Mouse (Mus musculus): ENCODE measurements at regions not wholly inside any gene's neighbourhood (a gene's known extent, or its start where the extent isn't known, plus 50 kb on each side); places are given as distances from the start of the nearest gene placed in this dataset.
A peak's percentile ranks its signal among the peaks of the same experiment; 100 is the strongest.

DNA sequence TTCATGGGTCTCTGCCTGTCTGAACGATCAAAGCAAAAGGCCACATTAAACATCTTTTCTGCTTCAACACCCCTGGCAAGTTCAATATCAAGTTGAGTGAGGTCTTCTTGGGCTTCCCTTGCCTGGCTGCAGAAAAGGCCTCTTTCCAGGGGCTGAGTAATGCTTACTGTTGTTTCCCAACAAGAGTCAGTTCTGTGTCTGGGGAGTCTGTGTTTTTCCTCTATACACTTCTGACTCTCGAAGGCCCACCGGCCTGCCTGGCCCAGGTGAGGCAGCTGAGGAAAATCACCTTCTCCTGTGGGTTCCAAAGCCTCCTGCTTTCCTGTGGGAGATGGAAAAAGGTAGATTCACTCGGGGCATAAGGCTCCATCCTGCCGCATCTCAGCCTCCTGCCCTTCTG, 111.7 kb upstream of the Lpp start:
- no peak for ATAC-seq (replicated peaks in 1 of 2; ENCODE audit: insufficient read depth in 1 of 2, low FRiP score in 2 of 2, low TSS enrichment in 1 of 2, low read depth in 1 of 2, poor library complexity in 2 of 2, severe bottlenecking in 2 of 2)

DNA sequence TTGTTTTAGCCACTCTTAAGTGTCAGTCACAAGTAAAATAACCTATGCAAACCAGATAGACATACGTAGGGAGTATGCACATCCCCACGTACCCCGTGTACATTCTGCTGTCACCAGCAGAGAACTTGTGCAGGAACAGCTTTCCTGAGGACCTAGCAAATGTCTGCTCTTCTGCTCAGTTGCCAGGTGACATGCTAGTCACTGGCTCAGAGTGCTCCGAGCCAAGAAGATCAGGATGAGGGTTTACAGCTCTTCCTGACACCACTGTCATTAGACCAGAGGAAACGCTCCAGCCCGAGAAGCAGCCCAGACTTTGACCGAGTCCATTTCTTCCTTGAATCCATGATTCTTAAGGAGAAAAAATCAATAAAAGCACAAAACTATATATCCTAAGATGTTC, 115.5 kb upstream of the Lpp start:
- no peak for ATAC-seq (replicated peaks in 1 of 2; ENCODE audit: insufficient read depth in 1 of 2, low FRiP score in 2 of 2, low TSS enrichment in 1 of 2, low read depth in 1 of 2, poor library complexity in 2 of 2, severe bottlenecking in 2 of 2)

DNA sequence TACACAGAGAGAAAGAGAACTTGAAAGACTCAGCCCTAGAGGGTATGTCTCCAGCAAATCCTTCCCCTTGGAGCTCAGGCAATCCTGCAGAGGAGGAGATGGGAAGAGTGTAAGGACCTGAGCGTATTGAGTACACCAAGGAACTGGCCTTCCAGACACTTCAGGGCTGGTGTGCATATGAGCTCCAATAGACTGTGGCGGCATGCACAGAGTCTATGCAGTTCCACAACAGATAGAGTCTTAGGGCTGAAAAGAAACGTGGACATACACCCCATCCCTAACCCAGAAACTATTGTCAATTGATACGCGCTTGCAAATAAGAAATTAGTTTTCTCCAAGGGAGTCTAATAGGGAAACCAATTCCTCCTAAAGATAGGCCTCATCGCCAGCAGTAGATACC, 130.6 kb upstream of the Lpp start:
- no peak for ATAC-seq (replicated peaks in 1 of 2; ENCODE audit: insufficient read depth in 1 of 2, low FRiP score in 2 of 2, low TSS enrichment in 1 of 2, low read depth in 1 of 2, poor library complexity in 2 of 2, severe bottlenecking in 2 of 2)

DNA sequence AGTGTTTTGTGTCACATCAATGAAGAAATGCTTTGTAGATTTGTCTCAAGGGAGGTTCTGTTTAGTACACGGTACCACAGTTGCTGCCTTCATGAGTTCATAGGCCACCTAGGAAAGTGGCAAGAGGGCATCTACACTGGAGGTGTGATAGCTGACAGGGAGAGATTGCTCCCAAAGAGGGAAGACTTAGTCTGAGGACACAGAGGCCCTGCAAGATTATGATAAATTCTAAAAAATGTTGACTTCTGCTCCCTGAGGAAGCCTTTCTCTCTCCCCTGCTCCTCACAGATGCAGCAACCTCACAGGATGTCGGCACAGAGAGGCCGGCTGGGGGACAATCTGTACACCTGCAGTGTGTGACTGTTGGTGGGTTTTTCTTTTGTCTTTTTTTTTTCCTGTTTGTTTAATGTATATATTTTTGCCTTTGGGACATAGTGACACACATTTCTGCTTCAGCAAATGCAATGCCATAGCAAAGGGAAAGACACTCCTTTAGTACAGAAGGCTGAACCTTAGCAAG, 133.5 kb upstream of the Lpp start:
- ATAC-seq (replicated peaks in 1 of 2; ENCODE audit: insufficient read depth in 1 of 2, low FRiP score in 2 of 2, low TSS enrichment in 1 of 2, low read depth in 1 of 2, poor library complexity in 2 of 2, severe bottlenecking in 2 of 2), result no peak

DNA sequence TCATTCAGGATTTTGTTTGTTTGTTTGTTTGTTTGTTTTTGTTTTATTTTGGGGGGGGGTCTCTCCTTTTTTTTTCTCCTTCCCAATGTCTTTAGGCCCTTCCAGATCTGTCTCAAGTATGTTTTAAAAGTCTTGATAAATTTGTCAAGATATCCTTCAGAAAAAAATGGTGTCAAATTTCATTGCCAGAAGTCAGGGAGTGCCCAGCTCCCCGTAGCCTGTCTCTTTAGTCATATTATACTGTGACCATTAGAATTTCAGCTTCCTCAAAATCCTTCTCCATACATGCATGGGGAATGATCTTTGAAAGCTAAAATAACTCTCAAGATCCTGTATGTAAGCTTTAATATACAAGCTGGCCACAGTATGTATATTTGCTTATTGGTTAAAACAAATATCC, 134.3 kb upstream of the Lpp start:
- no peak for ATAC-seq (replicated peaks in 1 of 2; ENCODE audit: insufficient read depth in 1 of 2, low FRiP score in 2 of 2, low TSS enrichment in 1 of 2, low read depth in 1 of 2, poor library complexity in 2 of 2, severe bottlenecking in 2 of 2)

DNA sequence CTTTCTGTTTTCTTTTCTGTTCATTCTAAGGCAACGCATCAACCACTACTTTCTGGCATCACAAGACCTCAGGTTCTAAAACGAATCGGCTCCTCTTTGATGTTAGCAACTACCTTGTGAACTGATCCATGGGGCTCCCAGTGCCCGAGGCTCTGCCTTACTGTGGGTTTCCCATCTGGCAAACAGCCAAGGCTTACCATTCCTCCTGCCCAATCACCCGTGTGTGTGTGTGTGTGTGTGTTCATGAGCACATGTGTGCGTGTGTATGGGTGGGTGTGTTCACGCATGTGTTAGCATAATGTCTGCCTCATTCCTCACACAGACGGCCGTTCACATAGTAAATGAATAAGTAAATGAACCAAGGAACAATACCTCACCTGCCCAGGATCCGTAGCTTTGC, 138.3 kb upstream of the Lpp start:
- no peak for ATAC-seq (replicated peaks in 1 of 2; ENCODE audit: insufficient read depth in 1 of 2, low FRiP score in 2 of 2, low TSS enrichment in 1 of 2, low read depth in 1 of 2, poor library complexity in 2 of 2, severe bottlenecking in 2 of 2)

DNA sequence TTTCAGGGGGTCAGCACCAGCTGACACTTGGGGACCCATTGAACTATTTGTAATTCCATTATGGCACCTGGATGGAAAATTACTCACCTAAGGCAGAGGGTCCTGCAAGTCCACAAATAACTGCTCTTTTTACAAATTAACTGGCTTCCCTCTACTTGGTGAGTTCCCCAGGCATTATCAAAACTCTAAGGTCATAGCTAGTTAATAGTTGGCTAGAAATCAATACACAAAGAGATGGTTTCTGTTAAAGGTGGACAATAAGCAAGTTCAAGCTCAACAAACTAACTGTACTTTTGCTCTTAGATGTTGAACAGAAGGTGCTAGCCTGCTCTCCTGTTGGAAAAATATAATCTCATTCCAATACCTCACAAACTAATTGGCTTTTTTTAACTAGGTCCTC, 138.7 kb upstream of the Lpp start:
- ATAC-seq (replicated peaks in 1 of 2; ENCODE audit: insufficient read depth in 1 of 2, low FRiP score in 2 of 2, low TSS enrichment in 1 of 2, low read depth in 1 of 2, poor library complexity in 2 of 2, severe bottlenecking in 2 of 2), result no peak

DNA sequence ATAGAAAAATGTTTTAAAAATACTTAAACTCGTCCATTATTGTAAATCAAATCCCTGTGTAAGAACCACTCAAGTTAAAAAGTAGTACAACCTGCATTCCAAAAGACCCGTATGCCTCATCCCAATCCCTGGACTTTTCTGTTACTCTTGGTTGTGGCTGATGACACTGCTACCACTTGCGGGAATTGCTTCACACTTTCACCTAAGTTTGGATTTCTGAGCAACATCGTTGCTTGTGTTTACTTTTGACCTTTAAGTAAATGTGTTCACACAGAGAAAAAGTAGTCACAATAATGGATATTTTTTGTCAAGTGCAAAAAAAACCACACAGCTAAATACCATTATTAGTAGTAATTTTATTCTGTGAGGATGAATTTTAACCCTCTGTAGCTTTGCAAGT, 139.2 kb upstream of the Lpp start:
- no peak for ATAC-seq (replicated peaks in 1 of 2; ENCODE audit: insufficient read depth in 1 of 2, low FRiP score in 2 of 2, low TSS enrichment in 1 of 2, low read depth in 1 of 2, poor library complexity in 2 of 2, severe bottlenecking in 2 of 2)

DNA sequence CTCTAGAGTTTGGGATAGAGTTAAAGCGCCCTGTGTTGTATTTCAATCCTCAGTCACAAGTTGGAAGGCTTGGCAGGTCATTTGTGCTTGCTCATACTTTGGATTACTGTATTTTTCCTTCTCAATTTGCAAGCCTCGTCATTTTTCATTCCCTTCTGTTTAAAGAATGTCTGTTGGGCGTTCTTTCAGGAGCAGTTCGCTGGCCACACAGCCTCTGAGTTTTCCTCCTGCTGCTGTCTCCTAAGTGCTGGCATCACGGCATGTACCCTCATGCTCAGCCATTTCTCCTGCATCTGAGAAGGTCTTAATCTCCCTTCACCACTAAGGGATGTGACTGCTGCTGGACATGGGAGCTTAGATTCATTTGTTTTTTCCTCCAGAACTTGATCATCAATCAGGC, 146.0 kb upstream of the Lpp start:
- ATAC-seq (replicated peaks in 1 of 2; ENCODE audit: insufficient read depth in 1 of 2, low FRiP score in 2 of 2, low TSS enrichment in 1 of 2, low read depth in 1 of 2, poor library complexity in 2 of 2, severe bottlenecking in 2 of 2), result no peak

DNA sequence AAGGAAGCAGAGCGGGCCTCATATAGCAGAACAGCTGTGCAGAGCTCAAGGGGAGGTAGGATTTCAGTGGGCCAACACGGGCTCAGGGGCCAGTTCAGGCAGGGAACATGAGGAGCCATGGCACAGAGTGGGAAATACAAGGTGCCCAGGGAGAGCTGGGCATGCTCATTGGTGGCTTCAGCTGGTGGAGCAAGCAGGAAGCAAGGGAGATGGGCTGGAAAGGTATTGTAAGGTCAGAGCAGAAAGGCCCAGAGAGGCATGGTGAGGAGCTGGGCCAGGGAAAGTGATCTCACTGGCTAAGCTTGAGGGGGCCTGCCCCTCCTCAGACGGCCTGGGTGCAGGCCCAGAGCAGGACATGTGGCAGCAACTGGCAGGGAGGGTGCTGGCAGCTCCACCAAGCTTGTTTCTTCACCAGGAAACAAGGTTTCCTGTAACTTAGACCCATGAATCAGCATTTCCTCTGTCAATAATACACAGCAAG, 155.2 kb upstream of the Lpp start:
- peak; percentile 90 for ATAC-seq (replicated peaks in 1 of 2; ENCODE audit: insufficient read depth in 1 of 2, low FRiP score in 2 of 2, low TSS enrichment in 1 of 2, low read depth in 1 of 2, poor library complexity in 2 of 2, severe bottlenecking in 2 of 2)

DNA sequence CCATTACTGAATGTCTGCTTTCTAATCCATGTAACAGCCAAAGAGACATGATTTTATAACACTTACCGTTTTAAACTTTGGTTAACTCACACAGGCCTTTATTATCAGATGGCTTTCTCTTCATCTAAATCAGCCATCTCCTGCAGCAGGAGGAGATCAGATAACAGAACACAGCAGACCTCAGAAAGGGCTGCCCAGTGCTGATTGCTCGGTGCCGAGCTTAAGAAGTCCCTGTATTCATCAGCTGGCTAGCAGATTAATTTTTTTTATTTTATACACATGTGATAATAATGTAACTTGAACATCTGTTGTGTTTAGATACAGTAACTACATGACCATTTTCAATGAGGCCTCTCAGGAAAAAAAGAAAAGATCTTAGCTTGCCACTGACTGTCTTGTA, 155.9 kb upstream of the Lpp start:
- ATAC-seq (replicated peaks in 1 of 2; ENCODE audit: insufficient read depth in 1 of 2, low FRiP score in 2 of 2, low TSS enrichment in 1 of 2, low read depth in 1 of 2, poor library complexity in 2 of 2, severe bottlenecking in 2 of 2), result no peak

DNA sequence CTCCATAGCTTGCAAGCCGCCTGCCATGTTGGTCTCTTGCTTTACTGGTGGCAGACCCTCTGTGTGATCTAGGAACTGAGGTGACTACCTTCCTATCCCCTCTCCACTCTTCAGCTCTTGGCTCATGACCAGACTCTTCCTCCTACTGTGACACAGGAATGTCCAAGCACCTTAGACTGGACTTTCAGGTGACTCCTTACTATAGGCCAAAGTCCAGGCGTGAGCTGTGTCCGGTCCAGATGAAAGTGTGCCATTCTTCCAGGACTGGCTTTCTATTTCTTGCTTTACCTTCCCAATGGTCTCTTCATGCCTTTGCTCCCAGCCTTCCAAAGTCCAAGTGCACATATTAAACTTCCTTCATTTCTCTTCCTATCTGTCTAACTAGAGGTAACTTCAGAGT, 156.3 kb upstream of the Lpp start:
- ATAC-seq (replicated peaks in 1 of 2; ENCODE audit: insufficient read depth in 1 of 2, low FRiP score in 2 of 2, low TSS enrichment in 1 of 2, low read depth in 1 of 2, poor library complexity in 2 of 2, severe bottlenecking in 2 of 2), result no peak

DNA sequence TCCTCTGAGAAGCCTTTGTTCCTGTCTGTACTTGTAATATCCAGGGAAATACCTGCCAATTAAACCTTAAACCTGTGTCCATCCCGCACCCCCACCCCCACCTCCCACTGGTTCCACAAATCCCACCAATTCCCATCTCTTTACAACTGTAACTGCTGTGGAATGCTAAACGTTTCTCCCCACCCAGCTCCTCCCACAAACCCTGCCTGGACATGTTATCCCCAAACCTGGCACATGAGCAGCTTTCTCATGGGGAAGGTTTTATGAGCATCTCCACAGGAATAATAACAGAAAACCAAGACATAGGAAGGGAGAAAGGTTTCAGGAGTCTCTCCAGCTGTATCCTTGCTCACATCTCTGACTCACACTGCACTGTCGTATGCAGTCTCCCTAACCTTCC, 156.8 kb upstream of the Lpp start:
- no peak for ATAC-seq (replicated peaks in 1 of 2; ENCODE audit: insufficient read depth in 1 of 2, low FRiP score in 2 of 2, low TSS enrichment in 1 of 2, low read depth in 1 of 2, poor library complexity in 2 of 2, severe bottlenecking in 2 of 2)

DNA sequence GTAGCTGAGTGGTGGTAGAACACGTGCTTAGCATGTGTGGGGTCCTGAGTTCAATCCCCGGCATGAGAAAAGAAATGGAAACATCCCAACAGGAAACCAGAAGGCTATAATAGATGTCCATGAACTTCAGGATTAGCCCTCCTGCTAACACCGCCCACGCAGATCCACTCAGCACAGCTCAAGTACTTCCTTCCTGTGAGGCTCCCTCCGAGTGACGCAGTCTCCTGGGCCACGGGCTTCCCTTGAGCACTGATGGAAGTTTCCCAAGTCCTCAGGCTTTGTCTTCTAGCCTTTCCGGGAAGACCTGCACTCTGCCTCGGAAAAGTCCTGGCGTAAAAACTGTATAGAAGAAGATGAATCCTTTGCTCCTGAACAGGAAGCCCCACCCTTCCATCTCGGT, 158.5 kb upstream of the Lpp start:
- ATAC-seq (replicated peaks in 1 of 2; ENCODE audit: insufficient read depth in 1 of 2, low FRiP score in 2 of 2, low TSS enrichment in 1 of 2, low read depth in 1 of 2, poor library complexity in 2 of 2, severe bottlenecking in 2 of 2), result peak in 1 of 2 experiments; percentile 40; a peak in 1 of 4 replicates

DNA sequence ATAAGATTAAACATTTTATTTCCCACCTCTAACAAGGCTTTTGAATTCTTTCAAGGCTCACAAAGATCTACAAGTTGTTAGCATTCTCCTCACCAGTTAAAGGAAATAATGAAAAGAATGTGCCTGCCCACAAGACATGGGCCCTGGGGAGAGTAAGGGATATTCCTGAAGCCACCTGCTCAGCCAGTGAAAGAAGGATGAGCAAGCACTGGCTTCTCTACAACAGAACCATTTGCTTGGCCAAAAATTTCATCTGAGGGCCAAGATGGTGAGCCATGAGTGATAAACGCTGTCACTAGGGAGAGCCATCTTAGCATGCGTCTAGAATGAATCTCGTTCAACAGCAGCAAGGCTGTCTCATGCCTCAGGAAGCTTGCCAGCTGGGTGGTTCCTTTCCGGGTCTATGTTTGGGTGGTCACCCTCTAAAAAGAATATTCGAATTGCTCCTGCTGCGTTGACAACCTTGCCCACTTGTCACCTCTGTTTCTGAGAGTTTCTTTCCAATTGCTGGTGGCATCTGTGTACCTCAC, 161.2 kb upstream of the Lpp start:
- ATAC-seq (replicated peaks in 1 of 2; ENCODE audit: insufficient read depth in 1 of 2, low FRiP score in 2 of 2, low TSS enrichment in 1 of 2, low read depth in 1 of 2, poor library complexity in 2 of 2, severe bottlenecking in 2 of 2), result no peak

DNA sequence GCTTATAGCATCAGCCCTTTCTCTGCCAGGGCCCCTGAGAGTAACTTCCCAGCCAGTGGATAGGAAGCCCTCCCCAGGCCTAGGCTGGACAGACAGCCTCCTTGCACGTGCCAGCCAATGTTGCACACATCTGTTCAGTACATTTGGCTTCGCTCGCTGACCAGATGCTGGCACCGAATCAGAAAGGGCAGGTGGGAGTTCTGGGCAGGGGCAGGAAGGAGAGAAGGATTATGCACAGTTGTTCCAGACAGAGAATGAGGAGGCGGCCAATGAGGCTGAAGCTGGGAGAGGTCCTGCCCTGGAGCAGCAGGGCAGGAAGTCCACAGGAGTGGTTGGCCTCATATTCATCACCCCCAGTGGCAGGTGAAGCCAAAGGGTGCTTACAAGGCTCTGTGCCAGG, 161.8 kb upstream of the Lpp start:
- peak; percentile 59 to 67; a peak in 2 of 4 replicates for ATAC-seq (replicated peaks in 1 of 2; ENCODE audit: insufficient read depth in 1 of 2, low FRiP score in 2 of 2, low TSS enrichment in 1 of 2, low read depth in 1 of 2, poor library complexity in 2 of 2, severe bottlenecking in 2 of 2)

DNA sequence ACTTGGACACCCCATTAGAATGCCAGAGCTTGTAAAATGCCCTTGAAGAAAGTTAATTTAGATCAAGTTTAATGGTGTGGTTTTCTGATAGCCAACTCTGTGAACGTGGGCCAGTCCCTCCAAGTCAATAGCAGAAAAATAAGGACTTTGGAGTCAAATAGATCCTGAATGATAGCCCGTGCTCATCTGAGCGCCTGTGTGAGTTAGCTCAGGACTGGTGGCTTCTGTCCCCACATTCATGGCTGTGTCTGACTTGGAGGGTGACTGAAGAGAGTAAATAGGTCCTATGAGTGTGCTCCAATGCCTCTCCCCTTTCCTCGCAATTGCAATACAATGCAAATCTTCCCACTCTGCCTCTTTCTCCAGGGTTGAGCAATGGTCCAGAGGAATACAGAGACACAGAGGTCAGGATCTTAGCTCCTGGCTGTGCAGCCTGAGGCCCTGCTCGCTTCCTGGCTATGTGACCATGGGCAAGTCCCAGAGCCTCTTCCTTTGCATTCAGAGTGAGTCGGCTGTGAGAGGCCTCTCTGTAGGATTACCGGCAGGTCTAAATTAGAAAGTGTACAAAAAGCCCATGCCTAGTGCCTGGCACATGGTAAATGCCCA, 164.2 kb upstream of the Lpp start:
- no peak for ATAC-seq (replicated peaks in 1 of 2; ENCODE audit: insufficient read depth in 1 of 2, low FRiP score in 2 of 2, low TSS enrichment in 1 of 2, low read depth in 1 of 2, poor library complexity in 2 of 2, severe bottlenecking in 2 of 2)

DNA sequence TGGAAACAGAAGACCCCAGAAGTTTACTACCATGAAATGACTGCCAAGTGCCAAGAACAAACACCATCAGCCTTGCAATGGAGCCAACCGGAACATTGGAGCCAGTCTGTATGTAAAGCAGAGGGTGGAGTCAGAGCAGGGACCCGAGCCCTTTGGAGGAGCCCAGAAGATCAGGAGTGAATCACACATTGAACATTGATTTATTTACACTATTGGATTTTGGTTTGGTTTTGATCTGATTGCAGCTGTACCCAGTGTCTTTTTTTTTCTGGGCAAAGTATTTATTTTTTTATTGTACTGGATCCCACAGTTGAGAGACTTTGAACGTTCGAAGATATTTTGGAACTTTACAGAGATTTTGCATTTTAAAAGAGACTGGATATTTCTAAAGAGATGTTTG, 167.4 kb upstream of the Lpp start:
- no peak for ATAC-seq (replicated peaks in 1 of 2; ENCODE audit: insufficient read depth in 1 of 2, low FRiP score in 2 of 2, low TSS enrichment in 1 of 2, low read depth in 1 of 2, poor library complexity in 2 of 2, severe bottlenecking in 2 of 2)

DNA sequence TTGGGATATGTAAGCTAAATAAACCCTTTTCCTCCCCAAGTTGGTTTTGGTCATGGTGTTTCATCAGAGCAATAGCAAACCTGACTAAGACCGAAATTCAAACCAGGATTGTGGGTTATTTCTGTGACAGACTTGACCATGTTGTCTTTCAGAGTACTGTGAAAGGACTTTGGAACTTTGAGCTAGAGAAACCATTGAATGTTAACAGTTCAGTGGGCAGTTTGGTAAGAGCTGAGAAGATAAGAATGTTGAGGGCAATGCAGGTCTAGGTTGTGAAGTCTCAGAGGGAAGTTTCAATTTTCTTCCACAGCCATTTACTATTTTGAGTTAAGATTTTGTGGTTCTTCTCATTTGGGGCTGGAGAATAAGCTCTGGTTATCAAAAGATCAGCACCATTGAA, 168.2 kb upstream of the Lpp start:
- no peak for ATAC-seq (replicated peaks in 1 of 2; ENCODE audit: insufficient read depth in 1 of 2, low FRiP score in 2 of 2, low TSS enrichment in 1 of 2, low read depth in 1 of 2, poor library complexity in 2 of 2, severe bottlenecking in 2 of 2)

Measured in hematopoietic stem cell, adult 5-6 weeks (primary cell).